Mouse (Mus musculus): ENCODE measurements at regions not wholly inside any gene's neighbourhood (a gene's known extent, or its start where the extent isn't known, plus 50 kb on each side); places are given as distances from the start of the nearest gene placed in this dataset.

- TF ChIP-seq POLR2A (IDR thresholded peaks at IDR 0.05; ENCODE audit: borderline replicate concordance, extremely low read depth, low read depth, low read length), result no peak
- no peak for TF ChIP-seq CTCF (IDR thresholded peaks at IDR 0.05; ENCODE audit: insufficient read depth, low read length)
- Histone ChIP-seq H3K4me1 (ENCODE audit: control insufficient read depth, insufficient read depth, low read length) (peaks cover 9% of the 10 kb centered on the region), H3K4me3 (replicated peaks; ENCODE audit: extremely low read depth, low read depth, low read length) (no peak overlapping the region)
- 41% methylated on average over 1 of the region's 1 CpGs for WGBS
- no peak for DNase-seq
Observed at GRCm38 (mm10) chr4:87669480-87669879, 363.7 kb downstream of the Mllt3 start.

- Histone ChIP-seq H3K4me1 (ENCODE audit: control insufficient read depth, insufficient read depth, low read length) (peaks cover 9% of the 10 kb centered on the region), H3K4me3 (replicated peaks; ENCODE audit: extremely low read depth, low read depth, low read length) (no peak overlapping the region)
- DNase-seq, result no peak
- WGBS, result 18% methylated on average over 3 of the region's 3 CpGs
- TF ChIP-seq CTCF (IDR thresholded peaks at IDR 0.05; ENCODE audit: insufficient read depth, low read length), result no peak
- TF ChIP-seq POLR2A (IDR thresholded peaks at IDR 0.05; ENCODE audit: borderline replicate concordance, extremely low read depth, low read depth, low read length), result no peak
Observed at GRCm38 (mm10) chr4:87668314-87668713, 364.9 kb downstream of the Mllt3 start.

GRCm38 (mm10) chr4:87667556-87668154, 365.5 kb downstream of the Mllt3 start:
- WGBS, result 29% methylated on average over 5 of the region's 5 CpGs
- Histone ChIP-seq H3K4me3 (replicated peaks; ENCODE audit: extremely low read depth, low read depth, low read length) (no peak overlapping the region), H3K4me1 (ENCODE audit: control insufficient read depth, insufficient read depth, low read length) (peaks cover 9% of the 10 kb centered on the region)
- no peak for TF ChIP-seq POLR2A (IDR thresholded peaks at IDR 0.05; ENCODE audit: borderline replicate concordance, extremely low read depth, low read depth, low read length)
- no peak for TF ChIP-seq CTCF (IDR thresholded peaks at IDR 0.05; ENCODE audit: insufficient read depth, low read length)
- DNase-seq, result peak; percentile 30

GRCm38 (mm10) chr4:87665149-87665548, 368.0 kb downstream of the Mllt3 start:
- TF ChIP-seq POLR2A (IDR thresholded peaks at IDR 0.05; ENCODE audit: borderline replicate concordance, extremely low read depth, low read depth, low read length), result no peak
- TF ChIP-seq CTCF (IDR thresholded peaks at IDR 0.05; ENCODE audit: insufficient read depth, low read length), result no peak
- no peak for DNase-seq
- WGBS, result 44% methylated on average over 6 of the region's 6 CpGs
- peaks cover 4% of the 10 kb centered on the region for H3K4me1 ChIP-seq (ENCODE audit: control insufficient read depth, insufficient read depth, low read length)
- no peak overlapping the region for H3K4me3 ChIP-seq (replicated peaks; ENCODE audit: extremely low read depth, low read depth, low read length)

GRCm38 (mm10) chr4:87662876-87663275, 370.3 kb downstream of the Mllt3 start:
- peaks cover 2% of the 10 kb centered on the region; the same call in 1 of the 2 replicates for H3K4me1 ChIP-seq (ENCODE audit: control insufficient read depth, insufficient read depth, low read length)
- WGBS, result 90% methylated on average over 2 of the region's 2 CpGs
- no peak overlapping the region for H3K4me3 ChIP-seq (replicated peaks; ENCODE audit: extremely low read depth, low read depth, low read length)
- no peak for TF ChIP-seq CTCF (IDR thresholded peaks at IDR 0.05; ENCODE audit: insufficient read depth, low read length)
- no peak for TF ChIP-seq POLR2A (IDR thresholded peaks at IDR 0.05; ENCODE audit: borderline replicate concordance, extremely low read depth, low read depth, low read length)
- DNase-seq, result no peak

GRCm38 (mm10) chr4:87658316-87658715, 374.8 kb downstream of the Mllt3 start:
- WGBS, result 32% methylated on average over 4 of the region's 4 CpGs
- no peak for DNase-seq
- H3K4me1 ChIP-seq (ENCODE audit: control insufficient read depth, insufficient read depth, low read length), result no peaks in the 10 kb centered on the region
- H3K4me3 ChIP-seq (replicated peaks; ENCODE audit: extremely low read depth, low read depth, low read length), result no peak overlapping the region
- TF ChIP-seq POLR2A (IDR thresholded peaks at IDR 0.05; ENCODE audit: borderline replicate concordance, extremely low read depth, low read depth, low read length), result no peak
- TF ChIP-seq CTCF (IDR thresholded peaks at IDR 0.05; ENCODE audit: insufficient read depth, low read length), result no peak

- WGBS, result 53% methylated on average over 2 of the region's 2 CpGs
- no peaks in the 10 kb centered on the region for H3K4me1 ChIP-seq (ENCODE audit: control insufficient read depth, insufficient read depth, low read length)
- no peak for DNase-seq
- no peak overlapping the region for H3K4me3 ChIP-seq (replicated peaks; ENCODE audit: extremely low read depth, low read depth, low read length)
- TF ChIP-seq POLR2A (IDR thresholded peaks at IDR 0.05; ENCODE audit: borderline replicate concordance, extremely low read depth, low read depth, low read length) (no peak), CTCF (IDR thresholded peaks at IDR 0.05; ENCODE audit: insufficient read depth, low read length) (no peak)
Observed at GRCm38 (mm10) chr4:87657855-87658254, 375.3 kb downstream of the Mllt3 start.

GRCm38 (mm10) chr4:87653440-87654165, 379.6 kb downstream of the Mllt3 start:
- WGBS, result 84% methylated on average over 5 of the region's 5 CpGs
- DNase-seq, result no peak
- no peaks in the 10 kb centered on the region; the same call in 1 of the 2 replicates for H3K4me1 ChIP-seq (ENCODE audit: control insufficient read depth, insufficient read depth, low read length)
- no peak overlapping the region for H3K4me3 ChIP-seq (replicated peaks; ENCODE audit: extremely low read depth, low read depth, low read length)
- TF ChIP-seq POLR2A (IDR thresholded peaks at IDR 0.05; ENCODE audit: borderline replicate concordance, extremely low read depth, low read depth, low read length) (no peak), CTCF (IDR thresholded peaks at IDR 0.05; ENCODE audit: insufficient read depth, low read length) (no peak)

GRCm38 (mm10) chr4:87652314-87652934, 380.7 kb downstream of the Mllt3 start:
- TF ChIP-seq CTCF (IDR thresholded peaks at IDR 0.05; ENCODE audit: insufficient read depth, low read length) (no peak), POLR2A (IDR thresholded peaks at IDR 0.05; ENCODE audit: borderline replicate concordance, extremely low read depth, low read depth, low read length) (no peak)
- Histone ChIP-seq H3K4me3 (replicated peaks; ENCODE audit: extremely low read depth, low read depth, low read length) (no peak overlapping the region), H3K4me1 (ENCODE audit: control insufficient read depth, insufficient read depth, low read length) (peaks cover 3% of the 10 kb centered on the region)
- DNase-seq, result no peak
- 79% methylated on average over 8 of the region's 8 CpGs for WGBS

Measured in lung, adult 2 months (tissue).